Mouse (Mus musculus) liver, embryonic 12.5 days (tissue): ENCODE results near the gene Lhx1. TPM values are rescaled to one million over a fixed set of nuclear protein-coding genes. Genes with fewer than 3 reads are reported as not detected.

Experiments
- ATAC-seq: fragments of 200-750 bp; cut with Nextera tagmentation; 2 replicates; pipeline ENCODE4 v1.8.0; 2017; ENCODE audit warnings: moderate number of reproducible peaks, mild to moderate bottlenecking, moderate library complexity
- H3K27ac ChIP-seq: fragments of 300-500 bp; sonication (generic); 2 replicates; pipeline ENCODE4 v1.5.1; 2016; ENCODE audit warnings: mild to moderate bottlenecking
- H3K27me3 ChIP-seq: fragments of 300-500 bp; sonication (generic); replicated peaks from 2 replicates; pipeline ENCODE4 v1.6.1; 2016; ENCODE audit warnings: mild to moderate bottlenecking, moderate library complexity
- H3K36me3 ChIP-seq: fragments of 300-500 bp; sonication (generic); 2 replicates; pipeline ENCODE4 v1.6.1; 2016; ENCODE audit warnings: mild to moderate bottlenecking, moderate library complexity
- H3K4me1 ChIP-seq: fragments of 300-500 bp; sonication (generic); 2 replicates; pipeline ENCODE4 v1.6.1; 2016
- H3K4me2 ChIP-seq: fragments of 300-500 bp; sonication (generic); 2 replicates; pipeline ENCODE4 v1.6.1; 2016; ENCODE audit warnings: mild to moderate bottlenecking, moderate library complexity
- H3K4me3 ChIP-seq: fragments of 300-500 bp; sonication (generic); 2 replicates; pipeline ENCODE4 v1.5.1; 2016; ENCODE audit warnings: mild to moderate bottlenecking, moderate library complexity
- H3K9ac ChIP-seq: fragments of 300-500 bp; sonication (generic); 2 replicates; pipeline ENCODE4 v1.6.1; 2016; ENCODE audit warnings: mild to moderate bottlenecking, moderate library complexity
- H3K9me3 ChIP-seq: fragments of 300-500 bp; sonication (generic); replicated peaks from 2 replicates; pipeline ENCODE4 v1.6.1; 2016; ENCODE audit warnings: mild to moderate bottlenecking, moderate library complexity
- WGBS: fragments of 180-500 bp; shearing (Covaris S2); methylation state at CpG from one replicate; pipeline ENCODE4 v1.1.7; 2016; ENCODE audit not compliant: insufficient replicate concordance; 5-methylcytosine and 5-hydroxymethylcytosine counted together
- polyA plus RNA-seq: library from polyadenylated mRNA; unstranded; fragments of >200 nt; fragmentation: Nextera tagmentation; extraction: Ambion mirVana; gene quantifications from 2 replicates; pipeline ENCODE4 v1.2.1, GENCODE M21; 2016

The Lhx1 gene
- polyA plus RNA-seq, 1 experiment from 2014 or later, result not detected

DNA sequence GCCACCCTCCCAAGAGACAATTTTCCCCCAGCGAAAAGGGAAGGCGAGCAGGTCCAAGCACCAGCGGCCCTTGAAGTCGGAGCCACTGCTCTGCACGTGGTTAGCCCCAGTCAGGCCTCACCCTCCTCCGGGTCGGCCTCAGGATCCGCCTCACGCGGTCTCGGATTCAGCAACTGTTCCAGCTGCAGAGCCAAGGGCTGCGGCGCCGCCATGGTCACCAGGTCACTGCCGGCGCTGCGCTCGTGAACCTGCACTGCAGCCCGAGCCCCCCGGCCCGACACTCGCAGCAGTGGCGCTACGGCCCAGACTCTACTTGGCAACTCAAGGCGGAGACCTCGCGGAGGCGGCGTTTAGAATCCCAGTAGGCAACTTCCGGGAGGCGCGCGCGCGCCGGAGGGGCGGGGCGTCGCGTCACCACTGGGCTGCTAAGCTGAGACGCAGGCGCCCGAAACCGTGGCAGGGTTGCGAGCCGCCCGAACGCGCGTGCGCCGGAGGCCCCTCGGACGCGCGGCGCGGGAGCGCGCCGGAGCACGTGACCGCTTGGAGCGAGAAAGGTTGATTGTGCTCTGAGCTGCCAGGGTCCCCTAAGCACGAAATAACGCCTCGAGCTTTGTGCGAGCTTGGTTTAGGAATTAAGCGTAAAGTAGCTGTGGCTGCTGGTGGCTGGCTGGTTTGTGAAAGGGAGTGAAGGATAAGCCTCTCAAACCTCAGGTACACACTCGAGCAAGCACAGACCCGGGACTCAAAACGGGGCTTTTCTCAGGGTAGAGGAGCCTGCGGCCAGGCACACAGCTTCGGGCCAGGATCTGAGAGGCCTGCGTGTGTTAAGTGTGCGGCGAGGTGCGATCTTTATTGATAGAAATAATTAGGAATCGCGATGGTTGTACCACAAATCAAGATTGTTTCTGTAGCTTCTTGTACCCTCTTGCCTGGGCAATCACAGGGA is 11.9 kb downstream of the Lhx1 start, which contains the start of gene Aatf:
Aatf (minus strand) TSS at position 352 of the 946 bp plus-strand sequence.
- Histone ChIP-seq H3K27ac (peak within 1 kb of the TSS; percentile 71), H3K9ac (peak within 1 kb of the TSS; percentile 80)
- ATAC-seq, result peak; percentile 99

DNA sequence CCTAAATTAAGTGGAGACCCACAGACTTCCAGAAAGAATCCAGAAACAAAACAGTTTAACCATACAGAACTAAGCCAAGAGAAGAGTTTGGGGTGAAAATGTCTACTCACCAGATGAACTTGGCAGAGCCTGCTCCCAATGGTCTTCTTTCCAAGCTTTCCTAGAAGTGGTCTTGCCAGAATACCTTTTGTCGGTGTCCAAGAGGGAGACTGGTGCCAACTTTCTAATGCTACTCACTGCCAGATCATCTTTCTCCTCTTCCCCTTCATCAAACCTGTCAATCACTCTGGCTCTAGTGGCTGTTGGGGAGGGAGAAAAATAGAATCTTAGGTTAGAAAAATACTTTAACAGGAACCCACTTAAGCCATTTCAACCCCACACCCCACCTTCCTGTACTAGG is 13.3 kb downstream of the Lhx1 start:
- peak overlapping the region; percentile 71 for H3K4me3 ChIP-seq
- H3K4me2 ChIP-seq, result peak overlapping the region; percentile 94
- H3K9me3 ChIP-seq, result no peaks in the 10 kb centered on the region
- H3K4me1 ChIP-seq, result peaks cover 26% of the 10 kb centered on the region
- peak overlapping the region; percentile 46; the same call in 1 of the 2 replicates for H3K9ac ChIP-seq
- peaks cover 26% of the 10 kb centered on the region for H3K27me3 ChIP-seq
- H3K36me3 ChIP-seq, result peaks cover 45% of the 10 kb centered on the region
- ATAC-seq, result no peak
- WGBS, result 86% methylated on average over 1 of the region's 1 CpGs
- no peak overlapping the region for H3K27ac ChIP-seq

More for the DNA sequence above, 11.9 kb downstream of the Lhx1 start, which contains the start of gene Aatf:
- peaks cover 26% of the 10 kb centered on the region for H3K4me1 ChIP-seq
- peak within 1 kb of the TSS; percentile 71 for H3K4me3 ChIP-seq
- peak within 1 kb of the TSS; percentile 94 for H3K4me2 ChIP-seq
- WGBS, result under 1% methylated on average over 80 of the region's 80 CpGs
- H3K9me3 ChIP-seq, result no peaks in the 10 kb centered on the region
- H3K27me3 ChIP-seq, result peaks cover 38% of the 10 kb centered on the region
- peaks cover 30% of the 10 kb centered on the region for H3K36me3 ChIP-seq

DNA sequence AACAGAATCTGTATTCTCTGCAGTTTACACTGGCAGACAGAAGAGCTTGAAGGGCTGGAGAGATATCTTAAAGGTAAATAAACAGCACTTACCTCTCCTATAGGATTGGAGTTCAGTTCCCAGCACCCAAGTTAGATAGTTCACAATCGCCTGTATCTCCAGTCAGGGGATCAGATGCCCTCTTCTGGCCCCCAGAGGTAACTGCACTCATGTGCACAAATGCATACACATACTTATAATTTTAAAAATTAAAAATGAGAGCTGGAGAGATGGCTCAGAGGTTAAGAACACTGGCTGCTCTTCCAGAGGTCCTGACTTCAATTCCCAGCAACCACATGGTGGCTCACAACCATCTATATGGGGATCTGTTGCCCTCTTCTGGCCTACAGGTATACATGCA is 21.0 kb downstream of the Lhx1 start:
- H3K9me3 ChIP-seq, result no peaks in the 10 kb centered on the region
- H3K27ac ChIP-seq, result no peak overlapping the region
- no peaks in the 10 kb centered on the region for H3K27me3 ChIP-seq
- H3K4me2 ChIP-seq, result no peak overlapping the region
- H3K4me3 ChIP-seq, result no peak overlapping the region
- H3K4me1 ChIP-seq, result no peaks in the 10 kb centered on the region
- peaks cover 84% of the 10 kb centered on the region for H3K36me3 ChIP-seq
- 83% methylated on average over 1 of the region's 1 CpGs for WGBS
- H3K9ac ChIP-seq, result no peak overlapping the region
- no peak for ATAC-seq

DNA sequence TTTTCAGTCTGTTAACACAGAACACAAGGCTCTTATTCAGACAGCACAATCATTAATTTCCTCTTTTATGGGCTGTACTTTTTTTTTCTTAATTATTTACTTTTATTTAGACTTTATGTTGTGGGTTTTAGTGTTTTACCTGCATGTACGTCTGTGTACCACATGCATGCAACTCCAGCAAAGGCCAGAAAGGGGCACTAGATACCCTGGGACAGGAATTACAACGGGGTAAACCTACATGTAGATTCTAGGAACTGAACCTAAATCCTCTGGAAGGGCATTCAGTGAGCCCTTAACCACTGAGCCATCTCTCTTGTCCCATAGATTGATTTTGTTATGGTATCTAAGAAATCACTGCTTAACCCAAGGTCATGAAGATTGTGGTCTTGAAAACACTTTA is 27.4 kb downstream of the Lhx1 start:
- H3K27ac ChIP-seq, result no peak overlapping the region
- H3K36me3 ChIP-seq, result peaks cover 60% of the 10 kb centered on the region
- no peak overlapping the region for H3K9ac ChIP-seq
- no peak overlapping the region for H3K4me3 ChIP-seq
- ATAC-seq, result no peak
- H3K4me2 ChIP-seq, result no peak overlapping the region
- 61% methylated on average over 2 of the region's 2 CpGs for WGBS
- H3K27me3 ChIP-seq, result no peaks in the 10 kb centered on the region
- no peaks in the 10 kb centered on the region for H3K4me1 ChIP-seq
- H3K9me3 ChIP-seq, result no peaks in the 10 kb centered on the region

DNA sequence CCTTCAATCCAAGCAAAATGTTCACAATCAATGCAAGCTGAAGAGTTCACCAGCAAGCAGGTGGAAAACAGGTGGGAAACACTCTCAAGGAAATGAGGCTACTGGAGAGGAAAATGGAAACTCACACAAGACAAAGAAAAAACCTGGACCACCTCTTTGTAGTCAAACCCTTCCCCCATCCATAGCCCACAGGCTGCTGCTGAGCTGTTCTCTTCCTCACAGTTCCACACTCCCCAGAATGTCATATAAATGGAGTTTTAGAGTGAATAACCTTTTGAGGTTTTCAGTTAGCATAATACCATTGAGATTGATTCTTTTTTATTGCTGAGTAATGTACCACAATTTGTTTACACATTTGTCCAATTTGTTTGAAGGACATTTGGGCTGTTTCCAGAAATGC is 28.4 kb downstream of the Lhx1 start:
- Histone ChIP-seq H3K27ac (no peak overlapping the region), H3K9ac (no peak overlapping the region), H3K4me1 (no peaks in the 10 kb centered on the region), H3K9me3 (no peaks in the 10 kb centered on the region), H3K4me2 (no peak overlapping the region), H3K4me3 (no peak overlapping the region), H3K27me3 (no peaks in the 10 kb centered on the region), H3K36me3 (peaks cover 60% of the 10 kb centered on the region)
- no peak for ATAC-seq

DNA sequence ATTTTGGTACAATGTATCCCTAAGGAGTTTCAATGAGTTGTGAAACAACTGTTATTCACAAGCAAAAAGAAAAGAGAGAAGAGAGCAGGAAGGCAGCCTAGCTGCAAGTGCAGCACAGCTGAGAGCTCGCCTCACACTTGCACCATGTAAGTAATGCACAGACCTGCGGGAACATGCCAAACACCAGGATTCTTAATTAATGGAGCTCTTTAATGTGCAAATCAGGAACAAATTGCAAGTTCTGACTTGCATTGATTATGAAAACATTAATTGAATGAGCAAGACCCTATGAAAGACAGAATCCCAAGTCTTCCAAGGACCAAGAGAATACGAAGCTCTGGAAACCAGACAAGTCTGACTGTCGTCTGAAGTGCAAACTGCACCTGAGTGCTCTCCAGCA is 29.6 kb downstream of the Lhx1 start:
- 81% methylated on average over 4 of the region's 4 CpGs for WGBS
- Histone ChIP-seq H3K36me3 (peaks cover 63% of the 10 kb centered on the region), H3K27me3 (no peaks in the 10 kb centered on the region), H3K4me1 (no peaks in the 10 kb centered on the region), H3K9ac (no peak overlapping the region), H3K4me2 (no peak overlapping the region), H3K9me3 (no peaks in the 10 kb centered on the region), H3K4me3 (no peak overlapping the region), H3K27ac (no peak overlapping the region)
- no peak for ATAC-seq

DNA sequence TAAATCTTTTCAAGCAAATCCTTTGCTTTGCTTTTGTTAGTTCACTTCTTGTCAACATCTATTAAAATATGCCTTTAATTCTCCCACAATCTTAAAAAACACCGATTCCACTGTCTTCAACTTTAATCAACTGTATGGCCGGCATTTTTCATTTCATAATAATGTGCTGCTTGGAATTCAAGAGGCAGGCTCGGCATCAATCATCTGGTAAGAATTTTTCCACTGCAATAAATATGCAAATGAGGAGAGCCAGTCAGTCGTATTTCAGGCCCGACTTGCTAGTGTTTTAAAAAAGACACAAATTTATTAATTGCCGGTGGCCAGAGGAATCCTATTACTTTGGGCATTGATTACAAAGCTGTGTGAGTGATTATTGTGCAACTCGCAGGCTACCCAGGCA is 43.7 kb downstream of the Lhx1 start:
- Histone ChIP-seq H3K27ac (no peak overlapping the region), H3K9ac (no peak overlapping the region), H3K27me3 (no peaks in the 10 kb centered on the region), H3K9me3 (no peaks in the 10 kb centered on the region), H3K4me2 (no peak overlapping the region), H3K4me3 (no peak overlapping the region), H3K36me3 (peaks cover 14% of the 10 kb centered on the region; the same call in 1 of the 2 replicates), H3K4me1 (0 out of 2 replicates have a peak, but pooled peaks cover 5% of the 10 kb centered on the region)
- 79% methylated on average over 7 of the region's 7 CpGs for WGBS
- no peak for ATAC-seq

DNA sequence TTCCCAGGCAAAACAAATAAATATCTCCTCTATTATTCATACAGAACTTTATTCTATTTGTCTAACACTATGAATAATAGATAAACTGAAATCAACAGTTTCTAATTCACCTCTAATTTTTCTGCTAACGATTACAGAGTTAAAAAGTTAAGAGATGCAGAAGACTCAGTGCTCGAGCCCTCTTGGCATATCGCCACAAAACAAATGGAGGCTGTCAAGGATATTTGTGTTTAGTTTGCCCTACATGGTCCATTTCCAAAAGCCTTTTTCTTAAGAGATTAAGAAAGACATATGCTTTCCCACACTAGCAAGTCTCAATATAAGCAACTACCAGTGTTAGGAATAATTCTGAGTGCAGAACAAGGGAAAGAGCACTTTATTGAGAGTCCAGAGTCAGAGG is 44.9 kb downstream of the Lhx1 start:
- H3K4me3 ChIP-seq, result no peak overlapping the region
- 0 out of 2 replicates have a peak, but pooled peaks cover 5% of the 10 kb centered on the region for H3K4me1 ChIP-seq
- no peak overlapping the region for H3K4me2 ChIP-seq
- H3K9me3 ChIP-seq, result no peaks in the 10 kb centered on the region
- no peaks in the 10 kb centered on the region for H3K27me3 ChIP-seq
- no peak overlapping the region for H3K27ac ChIP-seq
- H3K36me3 ChIP-seq, result peaks cover 14% of the 10 kb centered on the region; the same call in 1 of the 2 replicates
- no peak for ATAC-seq
- no peak overlapping the region for H3K9ac ChIP-seq
- WGBS, result 72% methylated on average over 3 of the region's 3 CpGs

DNA sequence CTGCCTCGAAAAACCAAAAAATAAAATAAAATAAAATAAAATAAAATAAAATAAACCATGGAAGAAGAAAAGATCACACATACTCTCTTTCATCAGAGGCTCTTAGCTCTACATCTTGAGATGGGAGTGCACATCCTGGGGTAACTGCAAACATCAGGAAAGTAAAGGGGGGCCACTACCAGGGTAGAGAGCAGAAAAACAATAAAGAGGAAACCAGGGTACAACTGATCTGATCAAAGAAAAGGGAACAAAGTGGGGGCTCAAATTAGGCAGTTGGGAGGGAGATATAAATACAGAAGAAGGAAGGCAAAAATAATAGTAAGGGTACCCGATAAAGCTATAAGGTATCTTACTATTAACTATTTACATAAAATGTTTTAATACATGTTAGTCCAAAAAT is 48.7 kb downstream of the Lhx1 start:
- WGBS, result 74% methylated on average over 2 of the region's 2 CpGs
- no peak overlapping the region for H3K9ac ChIP-seq
- no peak overlapping the region for H3K27ac ChIP-seq
- peaks cover 12% of the 10 kb centered on the region; the same call in 1 of the 2 replicates for H3K4me1 ChIP-seq
- no peak overlapping the region for H3K4me3 ChIP-seq
- H3K9me3 ChIP-seq, result no peaks in the 10 kb centered on the region
- ATAC-seq, result no peak
- no peaks in the 10 kb centered on the region for H3K27me3 ChIP-seq
- peaks cover 23% of the 10 kb centered on the region for H3K36me3 ChIP-seq
- no peak overlapping the region for H3K4me2 ChIP-seq

DNA sequence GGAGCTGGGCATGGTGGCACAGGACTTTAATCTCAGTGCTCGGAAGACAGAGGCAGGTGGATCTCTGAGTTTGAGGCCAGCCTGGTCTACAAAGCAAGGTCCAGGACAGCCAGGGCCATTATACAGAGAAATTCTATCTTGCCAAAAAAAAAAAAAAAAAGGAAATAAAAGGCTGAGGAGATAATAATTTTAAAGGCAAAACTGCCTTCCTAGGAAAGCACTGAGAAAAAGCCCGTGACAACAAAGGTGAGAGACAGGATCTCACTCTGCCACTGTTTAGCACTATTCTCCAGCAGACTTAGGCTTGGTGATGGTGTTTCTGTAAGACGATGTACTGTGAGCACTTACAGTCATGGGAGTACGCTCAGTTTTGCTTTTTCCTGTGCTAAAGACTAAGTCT is 49.3 kb downstream of the Lhx1 start:
- Histone ChIP-seq H3K9me3 (no peaks in the 10 kb centered on the region), H3K9ac (no peak overlapping the region), H3K4me2 (no peak overlapping the region), H3K27me3 (no peaks in the 10 kb centered on the region), H3K4me3 (no peak overlapping the region), H3K4me1 (peaks cover 12% of the 10 kb centered on the region; the same call in 1 of the 2 replicates), H3K36me3 (peaks cover 27% of the 10 kb centered on the region), H3K27ac (no peak overlapping the region)
- ATAC-seq, result no peak
- 82% methylated on average over 4 of the region's 4 CpGs for WGBS

DNA sequence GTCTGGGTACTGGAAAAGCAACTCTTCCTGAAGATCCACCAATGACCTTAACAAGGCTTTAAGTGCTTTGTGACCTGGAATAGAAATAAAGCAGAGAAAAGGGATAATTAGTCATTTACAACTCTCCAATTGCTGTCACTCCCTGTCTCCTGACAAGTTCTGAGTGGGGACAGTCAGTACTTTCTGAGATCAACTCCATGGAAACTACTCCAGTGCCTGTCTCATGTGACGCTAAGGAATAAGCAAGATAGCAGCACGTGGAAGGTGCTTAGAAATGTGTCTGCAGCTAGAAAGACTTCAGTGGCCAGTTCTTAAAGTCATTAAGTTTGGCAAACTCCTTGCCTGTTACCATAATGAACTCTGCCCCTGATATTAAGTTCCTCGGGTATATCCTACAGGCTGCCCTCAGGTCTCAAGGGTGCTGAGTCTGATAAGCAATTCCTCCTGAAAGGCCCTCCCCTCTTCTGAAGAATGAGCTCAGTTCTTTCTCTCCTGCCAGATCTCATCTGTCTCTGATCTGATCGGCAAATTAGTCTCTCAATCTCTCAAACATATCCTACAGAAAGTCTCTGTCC is 52.2 kb downstream of the Lhx1 start:
- Histone ChIP-seq H3K9me3 (no peaks in the 10 kb centered on the region), H3K9ac (no peak overlapping the region), H3K4me2 (no peak overlapping the region), H3K27ac (no peak overlapping the region), H3K27me3 (no peaks in the 10 kb centered on the region), H3K36me3 (peaks cover 54% of the 10 kb centered on the region), H3K4me1 (peaks cover 12% of the 10 kb centered on the region; the same call in 1 of the 2 replicates), H3K4me3 (no peak overlapping the region)
- ATAC-seq, result no peak
- WGBS, result 53% methylated on average over 4 of the region's 4 CpGs
